7 mouse cellular contexts compared by ENCODE assay signal in the genomic region with DNA sequence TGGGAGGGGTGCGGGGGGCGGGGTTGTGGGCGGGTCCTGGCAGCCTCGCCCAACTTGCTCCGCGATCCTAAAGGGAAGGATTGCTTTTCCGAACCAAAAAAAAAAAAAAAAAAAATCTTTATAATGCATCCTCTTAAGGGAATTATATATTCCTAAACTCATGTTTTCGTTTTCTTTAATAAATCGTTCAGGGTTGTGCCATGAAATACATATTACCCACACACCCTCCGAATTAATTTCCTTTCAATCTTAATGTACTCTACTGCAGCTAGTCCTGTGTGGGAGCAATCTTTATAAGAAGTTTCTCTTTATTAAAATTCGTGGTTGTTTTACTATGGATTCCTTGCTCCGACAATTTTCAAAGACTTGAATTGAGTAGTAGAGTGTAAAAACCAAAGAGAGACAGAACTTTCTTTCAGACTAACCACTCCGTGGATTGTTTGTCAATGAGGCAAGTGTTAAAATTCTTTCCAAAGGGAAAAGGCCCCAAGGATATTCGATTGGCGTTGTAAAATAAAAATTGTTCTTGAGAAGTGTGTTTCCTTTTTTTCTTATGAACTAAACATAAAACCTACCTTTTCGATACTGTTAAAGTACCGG.
DNase-seq lines count a peak whose midpoint lies in the region; ATAC-seq and TF ChIP-seq lines count a peak whose summit lies in the region.

No protein-coding gene starts in this region.

- no peaks in the 10 kb centered on the region for H3K36me3 ChIP-seq in kidney, embryonic 16.5 days (ENCODE audit: insufficient read depth, low read length)
- H3K36me3 ChIP-seq in G1E (replicated peaks): no peaks in the 10 kb centered on the region
- H3K36me3 ChIP-seq in embryonic facial prominence, embryonic 15.5 days: no peaks in the 10 kb centered on the region
- no peaks in the 10 kb centered on the region for H3K36me3 ChIP-seq in liver, embryonic 13.5 days

- no peak for TF ChIP-seq CTCF in G1E (IDR thresholded peaks at IDR 0.05; ENCODE audit: low read depth, low read length)

- 0 out of 2 replicates have a peak overlapping the region, but pooled peaks have one; percentile 4 for H3K4me2 ChIP-seq in kidney, embryonic 16.5 days (replicated peaks; ENCODE audit: low read depth, low read length)
- H3K4me2 ChIP-seq in embryonic facial prominence, embryonic 15.5 days (replicated peaks): peak overlapping the region; percentile 28; the same call in 1 of the 2 replicates
- H3K4me2 ChIP-seq in liver, embryonic 13.5 days: peak overlapping the region; percentile 75

- peaks cover 18% of the 10 kb centered on the region for H3K4me1 ChIP-seq in kidney, embryonic 16.5 days (ENCODE audit: insufficient read depth, low read length)
- peaks cover 25% of the 10 kb centered on the region for H3K4me1 ChIP-seq in G1E (ENCODE audit: insufficient read depth, low read depth, low read length)
- H3K4me1 ChIP-seq in embryonic facial prominence, embryonic 15.5 days: peaks cover 15% of the 10 kb centered on the region
- peaks cover 16% of the 10 kb centered on the region for H3K4me1 ChIP-seq in liver, embryonic 13.5 days (replicated peaks)

- peaks cover 34% of the 10 kb centered on the region for H3K27me3 ChIP-seq in kidney, embryonic 16.5 days (ENCODE audit: insufficient read depth, low read length)
- H3K27me3 ChIP-seq in G1E (ENCODE audit: insufficient read depth, low read length): peaks cover 24% of the 10 kb centered on the region
- peaks cover 82% of the 10 kb centered on the region for H3K27me3 ChIP-seq in embryonic facial prominence, embryonic 15.5 days
- H3K27me3 ChIP-seq in liver, embryonic 13.5 days: peaks cover 87% of the 10 kb centered on the region

- no peak overlapping the region for H3K27ac ChIP-seq in kidney, embryonic 16.5 days (ENCODE audit: low read length)
- H3K27ac ChIP-seq in embryonic facial prominence, embryonic 15.5 days (replicated peaks): no peak overlapping the region
- no peak overlapping the region for H3K27ac ChIP-seq in liver, embryonic 13.5 days

- no peak overlapping the region for H3K9ac ChIP-seq in kidney, embryonic 16.5 days (replicated peaks; ENCODE audit: low read length)
- no peak overlapping the region for H3K9ac ChIP-seq in embryonic facial prominence, embryonic 15.5 days
- H3K9ac ChIP-seq in liver, embryonic 13.5 days: no peak overlapping the region

- ATAC-seq in kidney, embryonic 16.5 days (ENCODE audit: low FRiP score, low TSS enrichment): no peak; the same call in 1 of the 2 replicates
- no peak for ATAC-seq in G1E (ENCODE audit: extremely low read depth, insufficient number of reproducible peaks, low FRiP score, poor library complexity, severe bottlenecking)
- ATAC-seq in embryonic facial prominence, embryonic 15.5 days (ENCODE audit: insufficient number of reproducible peaks, low FRiP score, low TSS enrichment, low read depth): no peak
- ATAC-seq in liver, embryonic 13.5 days (ENCODE audit: low read depth): no peak

- no peaks in the 10 kb centered on the region for H3K9me3 ChIP-seq in kidney, embryonic 16.5 days (ENCODE audit: low read length)
- H3K9me3 ChIP-seq in G1E (replicated peaks): no peaks in the 10 kb centered on the region
- no peaks in the 10 kb centered on the region for H3K9me3 ChIP-seq in embryonic facial prominence, embryonic 15.5 days (replicated peaks)
- H3K9me3 ChIP-seq in liver, embryonic 13.5 days (replicated peaks): no peaks in the 10 kb centered on the region

- no peak overlapping the region for H3K4me3 ChIP-seq in kidney, embryonic 16.5 days (ENCODE audit: low read length)
- peak overlapping the region; percentile 54 for H3K4me3 ChIP-seq in G1E (ENCODE audit: low read depth, low read length)
- H3K4me3 ChIP-seq in embryonic facial prominence, embryonic 15.5 days (replicated peaks): no peak overlapping the region
- H3K4me3 ChIP-seq in liver, embryonic 13.5 days (replicated peaks): peak overlapping the region; percentile 22

- 3% methylated on average over 17 of the region's 17 CpGs for WGBS in kidney, embryonic 16.5 days
- WGBS in embryonic facial prominence, embryonic 15.5 days: 2% methylated on average over 17 of the region's 17 CpGs
- WGBS in liver, embryonic 13.5 days (ENCODE audit: insufficient replicate concordance): 2% methylated on average over 17 of the region's 17 CpGs

- DNase-seq in kidney, postnatal 10 days: no peak
- no peak for DNase-seq in G1E (ENCODE audit: low spot score)
- DNase-seq in liver, embryonic 13.5 days: no peak
- DNase-seq in B cell, adult 2 months: no peak
- no peak for DNase-seq in cerebellum, adult 9-10 months

Comparison
In these comparisons a context has a peak if more than half of its experiments do, and no peak if none do; other contexts are left out.
1. H3K4me2 ChIP-seq: peak in every context shown above with its lines; median percentile 75 in liver, embryonic 13.5 days; 28 in embryonic facial prominence, embryonic 15.5 days; 4 in kidney, embryonic 16.5 days.
2. H3K4me3 ChIP-seq: peak in G1E (single experiment) and liver, embryonic 13.5 days (single experiment); none in kidney, embryonic 16.5 days (single experiment) and embryonic facial prominence, embryonic 15.5 days (single experiment).